Mouse (Mus musculus): ENCODE results near the gene Ascl4. TPM values are rescaled to one million over a fixed set of nuclear protein-coding genes. Genes with fewer than 3 reads are reported as not detected.

The Ascl4 gene
- polyA plus RNA-seq, 1 experiment from 2014 or later: 0.18 TPM

- Histone ChIP-seq H3K9ac (ENCODE audit: low read depth, low read length) (no peak overlapping the region), H3K9me3 (ENCODE audit: control insufficient read depth, low read length) (no peaks in the 10 kb centered on the region), H3K4me3 (ENCODE audit: low read length) (no peak overlapping the region), H3K27me3 (replicated peaks; ENCODE audit: control insufficient read depth, insufficient read depth, low read length) (no peaks in the 10 kb centered on the region), H3K36me3 (ENCODE audit: control insufficient read depth, insufficient read depth, low read length) (no peaks in the 10 kb centered on the region), H3K27ac (ENCODE audit: low read length) (no peak overlapping the region), H3K4me1 (ENCODE audit: control insufficient read depth, insufficient read depth, low read length) (no peaks in the 10 kb centered on the region), H3K4me2 (ENCODE audit: low read depth, low read length) (no peak overlapping the region)
- 14% methylated on average over 7 of the region's 7 CpGs for WGBS
- peak; percentile 71 for ATAC-seq
Measured at GRCm38 (mm10) chr10:85968157-85968634, 40.7 kb downstream of the Ascl4 start.

GRCm38 (mm10) chr10:85968731-85969130 is 41.2 kb downstream of the Ascl4 start:
- no peaks in the 10 kb centered on the region for H3K4me1 ChIP-seq (ENCODE audit: control insufficient read depth, insufficient read depth, low read length)

GRCm38 (mm10) chr10:85969894-85970620 is 42.6 kb downstream of the Ascl4 start:
- Histone ChIP-seq H3K36me3 (ENCODE audit: control insufficient read depth, insufficient read depth, low read length) (no peaks in the 10 kb centered on the region), H3K9ac (ENCODE audit: low read depth, low read length) (no peak overlapping the region), H3K4me2 (ENCODE audit: low read depth, low read length) (no peak overlapping the region), H3K4me1 (ENCODE audit: control insufficient read depth, insufficient read depth, low read length) (no peaks in the 10 kb centered on the region), H3K4me3 (ENCODE audit: low read length) (no peak overlapping the region), H3K27ac (ENCODE audit: low read length) (no peak overlapping the region), H3K27me3 (replicated peaks; ENCODE audit: control insufficient read depth, insufficient read depth, low read length) (no peaks in the 10 kb centered on the region), H3K9me3 (ENCODE audit: control insufficient read depth, low read length) (0 out of 2 replicates have a peak, but pooled peaks cover 3% of the 10 kb centered on the region)
- ATAC-seq: no peak
- WGBS: 47% methylated on average over 8 of the region's 8 CpGs

More at GRCm38 (mm10) chr10:85968731-85969130, 41.2 kb downstream of the Ascl4 start:
- Histone ChIP-seq H3K9me3 (ENCODE audit: control insufficient read depth, low read length) (no peaks in the 10 kb centered on the region), H3K27ac (ENCODE audit: low read length) (no peak overlapping the region), H3K9ac (ENCODE audit: low read depth, low read length) (no peak overlapping the region), H3K4me3 (ENCODE audit: low read length) (no peak overlapping the region), H3K27me3 (replicated peaks; ENCODE audit: control insufficient read depth, insufficient read depth, low read length) (no peaks in the 10 kb centered on the region), H3K36me3 (ENCODE audit: control insufficient read depth, insufficient read depth, low read length) (no peaks in the 10 kb centered on the region), H3K4me2 (ENCODE audit: low read depth, low read length) (no peak overlapping the region)
- WGBS: 39% methylated on average over 2 of the region's 2 CpGs
- no peak for ATAC-seq

- H3K27ac ChIP-seq (ENCODE audit: low read length): no peak overlapping the region
- H3K4me3 ChIP-seq (ENCODE audit: low read length): no peak overlapping the region
- 0 out of 2 replicates have a peak, but pooled peaks cover 3% of the 10 kb centered on the region for H3K9me3 ChIP-seq (ENCODE audit: control insufficient read depth, low read length)
- no peaks in the 10 kb centered on the region for H3K36me3 ChIP-seq (ENCODE audit: control insufficient read depth, insufficient read depth, low read length)
- H3K4me2 ChIP-seq (ENCODE audit: low read depth, low read length): no peak overlapping the region
- ATAC-seq: no peak
- no peak overlapping the region for H3K9ac ChIP-seq (ENCODE audit: low read depth, low read length)
- no peaks in the 10 kb centered on the region for H3K27me3 ChIP-seq (replicated peaks; ENCODE audit: control insufficient read depth, insufficient read depth, low read length)
- no peaks in the 10 kb centered on the region for H3K4me1 ChIP-seq (ENCODE audit: control insufficient read depth, insufficient read depth, low read length)
- WGBS: 86% methylated on average over 9 of the region's 9 CpGs
Measured at GRCm38 (mm10) chr10:85971826-85972225, 44.3 kb downstream of the Ascl4 start.

GRCm38 (mm10) chr10:85972915-85973314 is 45.4 kb downstream of the Ascl4 start:
- WGBS: 80% methylated on average over 4 of the region's 4 CpGs
- H3K27ac ChIP-seq (ENCODE audit: low read length): no peak overlapping the region
- H3K9me3 ChIP-seq (ENCODE audit: control insufficient read depth, low read length): 0 out of 2 replicates have a peak, but pooled peaks cover 3% of the 10 kb centered on the region
- no peaks in the 10 kb centered on the region for H3K4me1 ChIP-seq (ENCODE audit: control insufficient read depth, insufficient read depth, low read length)
- ATAC-seq: no peak
- no peak overlapping the region for H3K9ac ChIP-seq (ENCODE audit: low read depth, low read length)
- H3K36me3 ChIP-seq (ENCODE audit: control insufficient read depth, insufficient read depth, low read length): no peaks in the 10 kb centered on the region
- no peaks in the 10 kb centered on the region for H3K27me3 ChIP-seq (replicated peaks; ENCODE audit: control insufficient read depth, insufficient read depth, low read length)
- no peak overlapping the region for H3K4me2 ChIP-seq (ENCODE audit: low read depth, low read length)
- H3K4me3 ChIP-seq (ENCODE audit: low read length): no peak overlapping the region

GRCm38 (mm10) chr10:85989412-85990115 is 62.1 kb downstream of the Ascl4 start:
- WGBS: 76% methylated on average over 6 of the region's 6 CpGs
- Histone ChIP-seq H3K27ac (ENCODE audit: low read length) (no peak overlapping the region), H3K4me2 (ENCODE audit: low read depth, low read length) (no peak overlapping the region), H3K9me3 (ENCODE audit: control insufficient read depth, low read length) (no peaks in the 10 kb centered on the region), H3K27me3 (replicated peaks; ENCODE audit: control insufficient read depth, insufficient read depth, low read length) (no peaks in the 10 kb centered on the region), H3K4me1 (ENCODE audit: control insufficient read depth, insufficient read depth, low read length) (no peaks in the 10 kb centered on the region), H3K4me3 (ENCODE audit: low read length) (no peak overlapping the region), H3K9ac (ENCODE audit: low read depth, low read length) (no peak overlapping the region), H3K36me3 (ENCODE audit: control insufficient read depth, insufficient read depth, low read length) (no peaks in the 10 kb centered on the region)
- no peak for ATAC-seq

- Histone ChIP-seq H3K4me2 (ENCODE audit: low read depth, low read length) (no peak overlapping the region), H3K36me3 (ENCODE audit: control insufficient read depth, insufficient read depth, low read length) (no peaks in the 10 kb centered on the region), H3K4me1 (ENCODE audit: control insufficient read depth, insufficient read depth, low read length) (no peaks in the 10 kb centered on the region), H3K4me3 (ENCODE audit: low read length) (no peak overlapping the region), H3K9me3 (ENCODE audit: control insufficient read depth, low read length) (no peaks in the 10 kb centered on the region), H3K9ac (ENCODE audit: low read depth, low read length) (no peak overlapping the region), H3K27ac (ENCODE audit: low read length) (no peak overlapping the region), H3K27me3 (replicated peaks; ENCODE audit: control insufficient read depth, insufficient read depth, low read length) (no peaks in the 10 kb centered on the region)
- ATAC-seq: no peak
- 78% methylated on average over 4 of the region's 4 CpGs for WGBS
Measured at GRCm38 (mm10) chr10:85992412-85992811, 64.9 kb downstream of the Ascl4 start.

GRCm38 (mm10) chr10:85993836-85994235 is 66.4 kb downstream of the Ascl4 start:
- no peak for ATAC-seq
- Histone ChIP-seq H3K4me1 (ENCODE audit: control insufficient read depth, insufficient read depth, low read length) (no peaks in the 10 kb centered on the region), H3K4me3 (ENCODE audit: low read length) (no peak overlapping the region), H3K9me3 (ENCODE audit: control insufficient read depth, low read length) (no peaks in the 10 kb centered on the region), H3K4me2 (ENCODE audit: low read depth, low read length) (no peak overlapping the region), H3K27me3 (replicated peaks; ENCODE audit: control insufficient read depth, insufficient read depth, low read length) (no peaks in the 10 kb centered on the region), H3K36me3 (ENCODE audit: control insufficient read depth, insufficient read depth, low read length) (no peaks in the 10 kb centered on the region), H3K9ac (ENCODE audit: low read depth, low read length) (no peak overlapping the region), H3K27ac (ENCODE audit: low read length) (no peak overlapping the region)
- 86% methylated on average over 9 of the region's 9 CpGs for WGBS

- ATAC-seq: peak; percentile 92
- H3K27me3 ChIP-seq (replicated peaks; ENCODE audit: control insufficient read depth, insufficient read depth, low read length): no peaks in the 10 kb centered on the region
- no peaks in the 10 kb centered on the region for H3K36me3 ChIP-seq (ENCODE audit: control insufficient read depth, insufficient read depth, low read length)
- H3K9me3 ChIP-seq (ENCODE audit: control insufficient read depth, low read length): no peaks in the 10 kb centered on the region
- no peak overlapping the region for H3K9ac ChIP-seq (ENCODE audit: low read depth, low read length)
- no peak overlapping the region for H3K4me2 ChIP-seq (ENCODE audit: low read depth, low read length)
- H3K4me1 ChIP-seq (ENCODE audit: control insufficient read depth, insufficient read depth, low read length): no peaks in the 10 kb centered on the region
- no peak overlapping the region for H3K4me3 ChIP-seq (ENCODE audit: low read length)
- 52% methylated on average over 5 of the region's 5 CpGs for WGBS
- H3K27ac ChIP-seq (ENCODE audit: low read length): no peak overlapping the region
Measured at GRCm38 (mm10) chr10:85994543-85995104, 67.1 kb downstream of the Ascl4 start.
